Mouse (Mus musculus): Measurements from ENCODE around the gene Il27ra.

GRCm38 (mm10) chr8:84008362-84008761, 34.0 kb downstream of the Il27ra start:
- peak; percentile 28; the same call in 1 of the 2 replicates for TF ChIP-seq CTCF (IDR thresholded peaks at IDR 0.05; ENCODE audit: control insufficient read depth, insufficient read depth, insufficient replicate concordance, low read depth, low read length)
- no peak for TF ChIP-seq POLR2A (IDR thresholded peaks at IDR 0.05; ENCODE audit: control insufficient read depth, low read depth, low read length)
